Mouse (Mus musculus): ENCODE measurements at regions not wholly inside any gene's neighbourhood (a gene's known extent, or its start where the extent isn't known, plus 50 kb on each side); places are given as distances from the start of the nearest gene placed in this dataset.

- TF ChIP-seq CHD2 (IDR thresholded peaks at IDR 0.05; ENCODE audit: low read depth, low read length) (no peak), ZC3H11A (IDR thresholded peaks at IDR 0.05; ENCODE audit: borderline replicate concordance, low read depth, low read length) (no peak), MAFK (IDR thresholded peaks at IDR 0.05; ENCODE audit: insufficient read depth, low read depth, low read length) (no peak), HCFC1 (IDR thresholded peaks at IDR 0.05; ENCODE audit: borderline replicate concordance, insufficient read depth, low read length) (no peak), ZNF384 (IDR thresholded peaks at IDR 0.05; ENCODE audit: low read depth, low read length) (no peak)
Measured at GRCm38 (mm10) chr17:15193831-15194230, 152.5 kb upstream of the Gm3448 start.
